Mouse (Mus musculus) ES-E14 (cell line): ENCODE data around the gene Sirt4. TPM values are rescaled to one million over a fixed set of nuclear protein-coding genes. Genes with fewer than 3 reads are reported as not detected.
A peak's percentile ranks its signal among the peaks of the same experiment; 100 is the strongest.
"Not testable (repeated sequence)": the region's sequence is repeated elsewhere in the genome, so short reads cannot be mapped to it uniquely, and the experiment has no call there.

Experiments used
- DNase-seq: peaks from one replicate; pipeline ENCODE4 v3.0.0-alpha.2; 2013; ENCODE audit warnings: low read depth, low spot score
- H3K27ac ChIP-seq: 2 replicates; pipeline ENCODE4 v1.5.1; 2012; ENCODE audit warnings: low read depth, mild to moderate bottlenecking, low read length, moderate library complexity, mixed read lengths; ENCODE audit not compliant: poor library complexity, insufficient read depth, severe bottlenecking
- H3K36me3 ChIP-seq: 2 replicates; pipeline ENCODE4 v1.6.1; 2012; ENCODE audit warnings: mild to moderate bottlenecking, low read length, moderate library complexity, mixed read lengths; ENCODE audit not compliant: control insufficient read depth, poor library complexity, insufficient read depth, severe bottlenecking
- H3K4me1 ChIP-seq, 2 experiments: fragments of 150-350 bp in 1 of 2; sonication (generic) in 1 of 2; 2 replicates each; pipeline ENCODE4 v1.6.1; 2012; ENCODE audit warnings: low read length in 2 of 2, mild to moderate bottlenecking in 1 of 2, mixed read lengths in 1 of 2; ENCODE audit not compliant: control insufficient read depth in 2 of 2, insufficient read depth in 2 of 2, poor library complexity in 1 of 2
- H3K4me3 ChIP-seq, 2 experiments: fragments of 150-350 bp in 1 of 2; sonication (generic) in 1 of 2; 2 replicates each; pipeline ENCODE4 v1.5.1; 2012; ENCODE audit warnings: low read length in 2 of 2, low read depth in 1 of 2, mild to moderate bottlenecking in 1 of 2, mixed read lengths in 1 of 2; ENCODE audit not compliant: insufficient read depth in 1 of 2, poor library complexity in 1 of 2, severe bottlenecking in 1 of 2
- H3K9ac ChIP-seq: 2 replicates; pipeline ENCODE4 v1.6.1; 2012; ENCODE audit warnings: low read depth, mild to moderate bottlenecking, low read length, mixed read lengths; ENCODE audit not compliant: poor library complexity, insufficient read depth, severe bottlenecking
- H3K9me3 ChIP-seq: fragments of 150-350 bp; sonication (generic); 2 replicates; pipeline ENCODE4 v1.6.1; 2012; ENCODE audit warnings: low read depth, mild to moderate bottlenecking, low read length; ENCODE audit not compliant: control insufficient read depth, insufficient read depth
- CHD2 ChIP-seq: IDR thresholded peaks from 2 replicates; pipeline ENCODE4 v1.6.1; 2014; ENCODE audit warnings: mild to moderate bottlenecking, low read depth, low read length, inconsistent platforms
- HCFC1 ChIP-seq: IDR thresholded peaks from 2 replicates; pipeline ENCODE4 v1.6.1; 2012; ENCODE audit warnings: low read length, inconsistent platforms, borderline replicate concordance; ENCODE audit not compliant: insufficient read depth
- MAFK ChIP-seq: IDR thresholded peaks from 2 replicates; pipeline ENCODE4 v1.6.1; 2014; ENCODE audit warnings: mild to moderate bottlenecking, low read depth, low read length, inconsistent platforms; ENCODE audit not compliant: insufficient read depth
- ZC3H11A ChIP-seq: IDR thresholded peaks from 2 replicates; pipeline ENCODE4 v1.6.1; 2012; ENCODE audit warnings: low read depth, mild to moderate bottlenecking, inconsistent platforms, low read length, borderline replicate concordance
- ZNF384 ChIP-seq: IDR thresholded peaks from 2 replicates; pipeline ENCODE4 v1.6.1; 2012; ENCODE audit warnings: low read depth, low read length, inconsistent platforms
- in situ Hi-C, 2 experiments: fragments of 600-800 bp; cut with MboI; formaldehyde crosslinking; loops; one replicate each; pipeline ENCODE4 v1.15.1; 2025; ENCODE audit warnings: low sequenced_read_pairs in 2 of 2, inconsistent platforms in 1 of 2; ENCODE audit not compliant: unreplicated experiment in 2 of 2
- total RNA-seq: library from RNA; depleted of rRNA; stranded (reverse); fragments of 300-350 nt; gene quantifications from 2 replicates; pipeline ENCODE4 v1.2.3, GENCODE M21; 2012

Sirt4 gene
- total RNA-seq, 1 experiment: 15.3 TPM

DNA sequence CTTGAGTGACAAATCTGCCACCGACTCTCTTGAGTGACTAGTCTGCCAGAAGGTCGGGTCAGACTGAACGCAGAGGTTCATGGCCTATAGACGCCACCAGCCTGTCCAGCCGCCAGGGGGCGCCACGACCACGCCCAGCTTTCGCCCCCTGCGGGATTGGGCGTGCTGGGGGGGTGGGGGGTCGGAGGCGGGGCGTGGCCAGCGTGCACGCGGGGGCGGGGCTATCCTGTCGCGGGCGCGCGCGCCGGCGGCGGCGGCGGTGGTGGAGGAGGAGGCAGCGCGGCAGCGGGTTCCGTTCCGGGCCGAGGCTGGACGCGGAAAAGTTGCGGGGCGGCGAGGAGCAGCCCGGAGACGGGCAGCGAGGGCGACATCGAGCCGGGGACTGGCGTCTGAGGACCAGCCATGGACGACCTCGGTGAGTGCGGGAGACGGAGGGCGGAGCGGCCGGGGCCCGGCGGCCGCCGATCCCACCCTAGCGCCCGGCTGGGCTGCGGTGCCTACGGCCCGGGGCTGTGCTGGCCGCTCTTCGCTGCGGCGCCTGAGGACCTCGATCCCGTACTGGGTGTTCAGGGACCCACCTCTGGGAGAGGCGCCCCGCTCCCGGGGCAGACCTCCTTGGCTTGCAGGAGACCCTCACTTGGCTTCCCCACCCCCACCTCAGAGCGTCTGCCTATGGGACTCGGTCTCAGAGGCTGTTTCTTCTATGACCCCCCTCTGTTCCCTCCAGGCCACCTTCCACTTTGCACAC lies 22.1 kb upstream of the Sirt4 start, which contains the start of gene Pxn:
Gene Pxn (plus strand): TSS at position 223 of the 748 bp plus-strand sequence.
- in situ Hi-C loops: no loop called here
- peaks cover 8 to 22% of the 10 kb centered on the region in 2 experiments; a peak in 3 of 4 replicates for H3K4me1 ChIP-seq
- no peak for TF ChIP-seq ZNF384
- peak; percentile 33; the same call in 1 of the 2 replicates for TF ChIP-seq ZC3H11A
- no peak for TF ChIP-seq CHD2
- peak; percentile 7; the same call in 1 of the 2 replicates for TF ChIP-seq HCFC1
- TF ChIP-seq MAFK: no peak
- H3K36me3 ChIP-seq: no peaks in the 10 kb centered on the region
- peak within 1 kb of the TSS; percentile 94 for H3K9ac ChIP-seq
- H3K4me3 ChIP-seq: peak within 1 kb of the TSS; percentile 94 to 99
- peak; percentile 79 for DNase-seq
- no peaks in the 10 kb centered on the region for H3K9me3 ChIP-seq
- no peak within 1 kb of the TSS for H3K27ac ChIP-seq

DNA sequence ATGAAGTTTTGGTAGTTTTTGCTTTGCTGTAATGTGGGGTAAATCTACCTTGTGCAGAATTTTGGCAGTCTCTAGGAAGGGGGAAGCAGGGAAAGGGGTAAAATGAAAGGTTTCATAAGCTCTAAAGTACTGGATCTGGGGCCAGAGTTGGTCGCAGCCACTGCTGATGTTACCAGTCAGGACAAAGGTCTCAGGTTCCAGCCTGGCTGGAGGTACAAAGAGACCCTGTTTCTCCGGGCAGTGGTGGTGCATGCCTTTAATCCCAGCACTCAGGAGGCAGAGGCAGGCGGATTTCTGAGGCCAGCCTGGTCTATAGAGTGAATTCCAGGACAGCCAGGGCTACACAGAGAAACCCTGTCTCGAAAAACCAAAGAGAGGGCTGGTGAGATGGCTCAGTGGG lies 21.1 kb upstream of the Sirt4 start:
- peaks cover 8 to 20% of the 10 kb centered on the region in 2 experiments; a peak in 3 of 4 replicates for H3K4me1 ChIP-seq
- H3K27ac ChIP-seq, H3K9me3 ChIP-seq, in situ Hi-C loops, H3K36me3 ChIP-seq, DNase-seq, H3K9ac ChIP-seq, H3K4me3 ChIP-seq: not testable (repeated sequence)

DNA sequence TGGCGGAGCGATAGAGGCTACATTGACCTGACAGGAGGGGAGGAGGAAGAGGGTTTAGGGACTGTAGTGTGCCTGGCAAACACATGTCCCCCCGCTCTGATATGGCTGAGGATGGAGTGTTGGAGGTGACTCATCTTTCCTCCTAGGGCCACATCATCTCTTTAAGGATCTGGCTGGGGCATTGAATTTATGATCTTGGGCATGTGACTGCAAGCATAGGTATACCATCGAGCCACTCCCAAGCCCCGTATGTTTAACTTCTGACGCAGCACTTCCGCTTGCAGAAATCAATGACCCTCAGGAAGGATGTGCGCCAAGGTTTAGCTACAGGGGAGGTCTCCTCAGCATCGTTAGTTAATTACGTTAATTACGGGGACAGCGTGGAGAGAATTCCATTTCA lies 18.5 kb upstream of the Sirt4 start:
- in situ Hi-C loops: loop anchor here in 1 of 2 experiments (5.0 kb wide), 1 partner anchor 34 kb away; no protein-coding TSS in a partner anchor
- Histone ChIP-seq H3K4me1 (peaks cover 0 to 7% of the 10 kb centered on the region in 2 experiments; a peak in 2 of 4 replicates), H3K36me3 (no peaks in the 10 kb centered on the region), H3K9ac (no peak overlapping the region), H3K4me3 (no peak overlapping the region), H3K9me3 (no peaks in the 10 kb centered on the region), H3K27ac (no peak overlapping the region)
- TF ChIP-seq CHD2: no peak
- no peak for TF ChIP-seq HCFC1
- TF ChIP-seq MAFK: no peak
- TF ChIP-seq ZNF384: no peak
- no peak for TF ChIP-seq ZC3H11A
- no peak for DNase-seq

DNA sequence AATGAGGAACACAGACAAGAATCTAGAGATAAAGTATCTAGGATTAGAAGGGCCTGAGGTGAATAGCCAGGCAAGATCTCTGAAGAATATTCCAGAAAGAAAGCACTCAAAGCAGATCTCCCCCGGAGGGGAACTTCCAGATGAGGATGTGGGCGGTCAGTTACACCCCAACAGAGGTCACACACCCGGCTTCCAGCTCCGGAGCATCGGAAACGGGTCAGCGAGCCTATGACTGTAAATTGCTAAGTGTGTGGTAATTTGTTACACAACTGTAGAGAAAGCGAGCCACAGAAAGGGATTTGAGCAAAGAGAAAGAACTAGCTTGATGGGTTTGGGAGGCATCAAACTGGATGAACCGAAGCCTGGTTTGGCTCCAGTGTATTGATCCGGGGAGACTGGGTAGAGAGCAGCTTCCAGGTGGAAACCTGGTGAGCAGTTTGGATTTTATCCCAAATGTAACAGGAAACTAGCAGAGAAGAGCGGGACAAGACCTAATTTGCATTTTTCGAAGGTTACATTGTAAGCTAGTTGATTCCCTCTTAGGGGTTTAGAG lies 15.9 kb upstream of the Sirt4 start:
- no peak for DNase-seq
- H3K4me1 ChIP-seq: peaks cover 0 to 8% of the 10 kb centered on the region in 2 experiments; a peak in 2 of 4 replicates
- no peak overlapping the region; the same call in 1 of the 2 replicates for H3K27ac ChIP-seq
- no peaks in the 10 kb centered on the region for H3K9me3 ChIP-seq
- no peak overlapping the region for H3K4me3 ChIP-seq
- no peaks in the 10 kb centered on the region for H3K36me3 ChIP-seq
- in situ Hi-C loops: loop anchor here in 1 of 2 experiments (5.0 kb wide), 1 partner anchor 37 kb away; no protein-coding TSS in a partner anchor
- no peak overlapping the region for H3K9ac ChIP-seq
- TF ChIP-seq ZNF384 (no peak), HCFC1 (no peak), CHD2 (no peak)
